ENCODE assay signal across 9 mouse cellular contexts in the genomic region with DNA sequence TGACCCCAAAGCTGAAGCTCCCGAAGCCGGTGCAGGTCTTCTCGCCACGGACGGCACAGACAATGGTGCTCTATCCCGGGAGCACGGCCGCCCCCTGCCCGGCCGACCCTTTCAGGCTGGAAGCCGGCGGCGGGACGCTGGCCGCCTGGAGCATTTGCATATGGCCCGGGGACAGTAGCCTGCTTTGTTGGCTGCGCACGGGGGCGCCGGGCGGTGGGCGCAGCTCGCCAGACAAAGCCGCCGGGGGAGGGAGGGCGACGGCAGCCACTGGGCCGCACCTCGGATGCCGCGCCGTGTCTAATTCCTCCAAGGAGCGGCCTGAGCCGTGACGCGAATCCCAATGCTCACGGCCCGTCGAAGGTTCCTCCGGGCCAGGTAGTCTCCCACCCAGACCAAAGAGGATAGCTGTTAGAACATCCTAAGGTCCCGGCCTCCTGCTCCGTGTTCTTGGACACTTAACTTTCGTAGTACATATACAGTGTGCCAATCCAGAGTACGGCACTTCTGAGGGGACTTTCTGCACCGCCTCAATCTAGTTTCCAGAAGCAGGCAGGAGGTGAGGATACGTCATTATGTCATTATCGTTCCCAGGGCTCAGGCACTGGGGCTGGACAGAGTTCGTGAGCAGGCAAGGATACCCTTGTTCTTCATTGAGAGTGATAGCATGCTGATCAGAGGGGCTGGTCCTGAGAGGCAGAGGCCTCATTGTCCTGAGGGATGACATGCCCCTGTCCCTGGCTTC. TPM values are rescaled to one million over a fixed set of nuclear protein-coding genes. Genes with fewer than 3 reads are reported as not detected.
DNase-seq lines count a peak whose midpoint lies in the region; ATAC-seq and TF ChIP-seq lines count a peak whose summit lies in the region.
"Had no signal": no experiment of that assay in that cellular context is flagged by ENCODE, and none has a peak within 500 bp of the region (broad histone marks: within the 10 kb centered on the region; RNA-seq: fewer than 3 reads in every experiment).

No protein-coding gene starts in this region.

- H3K4me1 ChIP-seq in megakaryocyte, embryonic 14.5 days, result peaks cover 41% of the 10 kb centered on the region
- H3K4me1 ChIP-seq in limb, embryonic 11.5 days (ENCODE audit: control insufficient read depth, insufficient read depth, low read length), result peaks cover 8% of the 10 kb centered on the region; the same call in 1 of the 2 replicates
- no peaks in the 10 kb centered on the region for H3K4me1 ChIP-seq in stomach, postnatal 0 days (replicated peaks; ENCODE audit: control insufficient read depth, insufficient read depth)

- TF ChIP-seq EP300 in stomach, postnatal 0 days (optimal IDR thresholded peaks at IDR 0.05), result no peak

- H3K27ac ChIP-seq in limb, embryonic 11.5 days (replicated peaks; ENCODE audit: low read depth, low read length), result no peak overlapping the region
- no peak overlapping the region for H3K27ac ChIP-seq in stomach, postnatal 0 days (replicated peaks)

- no peaks in the 10 kb centered on the region for H3K9me3 ChIP-seq in megakaryocyte, embryonic 14.5 days
- H3K9me3 ChIP-seq in limb, embryonic 11.5 days (ENCODE audit: control insufficient read depth, low read length), result no peaks in the 10 kb centered on the region
- no peaks in the 10 kb centered on the region for H3K9me3 ChIP-seq in stomach, postnatal 0 days (ENCODE audit: control insufficient read depth, low read length)

- no peak overlapping the region for H3K9ac ChIP-seq in limb, embryonic 11.5 days (ENCODE audit: low read length)
- no peak overlapping the region for H3K9ac ChIP-seq in stomach, postnatal 0 days (ENCODE audit: low read length)

- peak overlapping the region; percentile 53 for H3K4me3 ChIP-seq in megakaryocyte, embryonic 14.5 days (replicated peaks)
- H3K4me3 ChIP-seq in limb, embryonic 11.5 days (ENCODE audit: low read depth, low read length), result peak overlapping the region; percentile 19; the same call in 1 of the 2 replicates
- no peak overlapping the region for H3K4me3 ChIP-seq in stomach, postnatal 0 days (ENCODE audit: low read depth, low read length)

- H3K27me3 ChIP-seq in megakaryocyte, embryonic 14.5 days (replicated peaks), result peaks cover 99% of the 10 kb centered on the region
- peaks cover 72% of the 10 kb centered on the region for H3K27me3 ChIP-seq in limb, embryonic 11.5 days (ENCODE audit: control insufficient read depth, insufficient read depth, low read length)
- H3K27me3 ChIP-seq in stomach, postnatal 0 days (ENCODE audit: control insufficient read depth, insufficient read depth, low read length), result peaks cover 9% of the 10 kb centered on the region; the same call in 1 of the 2 replicates

- ATAC-seq in megakaryocyte, adult 5-6 weeks (ENCODE audit: poor library complexity, severe bottlenecking), result no peak
- no peak for ATAC-seq in limb, embryonic 11.5 days (ENCODE audit: insufficient number of reproducible peaks, low FRiP score, low TSS enrichment, low read depth)
- ATAC-seq in stomach, postnatal 0 days (ENCODE audit: low FRiP score, low TSS enrichment), result no peak
- no peak for ATAC-seq in activated CD4-positive, CD25-positive, alpha-beta regulatory T cell, adult 4 months

- H3K4me2 ChIP-seq in limb, embryonic 11.5 days (ENCODE audit: low read depth, severe bottlenecking), result peak overlapping the region; percentile 37; the same call in 1 of the 2 replicates
- H3K4me2 ChIP-seq in stomach, postnatal 0 days (replicated peaks; ENCODE audit: low read depth), result 0 out of 2 replicates have a peak overlapping the region, but pooled peaks have one; percentile 17

- TF ChIP-seq CTCF in stomach, postnatal 0 days (IDR thresholded peaks at IDR 0.05; ENCODE audit: low read depth), result no peak

- DNase-seq in cerebellum, adult 11 months, result peak; percentile 19
- no peak for DNase-seq in cerebellum, postnatal 36 days
- DNase-seq in limb, embryonic 11.5 days (ENCODE audit: low spot score), result peak; percentile 38
- DNase-seq in stomach, postnatal 0 days (ENCODE audit: low spot score), result no peak
- DNase-seq in kidney, postnatal 14 days, result no peak

- H3K36me3 ChIP-seq in megakaryocyte, embryonic 14.5 days (replicated peaks; ENCODE audit: low read length), result no peaks in the 10 kb centered on the region
- no peaks in the 10 kb centered on the region for H3K36me3 ChIP-seq in limb, embryonic 11.5 days (ENCODE audit: control insufficient read depth, insufficient read depth, low read length)
- H3K36me3 ChIP-seq in stomach, postnatal 0 days (ENCODE audit: control insufficient read depth, insufficient read depth, low read length), result no peaks in the 10 kb centered on the region

- WGBS in limb, embryonic 11.5 days, result 2% methylated on average over 48 of the region's 48 CpGs
- WGBS in stomach, postnatal 0 days, result 4% methylated on average over 48 of the region's 48 CpGs

RNA-seq across cellular contexts. Expression of a gene that starts 13.3 kb away (rescaled TPM):
- polyA plus RNA-seq in megakaryocyte, embryonic 14.5 days (2012; ENCODE audit: insufficient read depth, low replicate concordance), result not detected in 2 replicates
- total RNA-seq in megakaryocyte, adult 5-6 weeks (2015), result not detected in 2 replicates
- not detected in 2 replicates for total RNA-seq in megakaryocyte, adult 5-6 weeks (2017)
- 0.11 and 0.60 TPM in 2 replicates for polyA plus RNA-seq in limb, embryonic 11.5 days (2014; fragmentation: Nextera tagmentation; extraction: Ambion mirVana)
- 19.4 and 27.0 TPM in 2 replicates for polyA plus RNA-seq in stomach, postnatal 0 days (2015; fragmentation: Nextera tagmentation; extraction: Ambion mirVana)
- not detected for polyA plus RNA-seq in activated CD4-positive, CD25-positive, alpha-beta regulatory T cell, adult 4 months (2017; shearing (Covaris generic))
- total RNA-seq: hematopoietic stem cell, adult 5-6 weeks had no signal

RNA-seq across cellular contexts. Expression of a gene that starts 45.8 kb away (rescaled TPM):
- polyA plus RNA-seq in megakaryocyte, embryonic 14.5 days (2012; ENCODE audit: insufficient read depth, low replicate concordance), result not detected in 2 replicates
- not detected in 2 replicates for total RNA-seq in megakaryocyte, adult 5-6 weeks (2015)
- total RNA-seq in megakaryocyte, adult 5-6 weeks (2017), result not detected in 2 replicates
- 0.37 and 0.59 TPM in 2 replicates for polyA plus RNA-seq in limb, embryonic 11.5 days (2014; fragmentation: Nextera tagmentation; extraction: Ambion mirVana)
- polyA plus RNA-seq in stomach, postnatal 0 days (2015; fragmentation: Nextera tagmentation; extraction: Ambion mirVana), result 0.36 and 2.0 TPM in 2 replicates
- polyA plus RNA-seq in activated CD4-positive, CD25-positive, alpha-beta regulatory T cell, adult 4 months (2017; shearing (Covaris generic)), result not detected
- total RNA-seq: hematopoietic stem cell, adult 5-6 weeks had no signal

RNA-seq across cellular contexts. Expression of a gene that starts 55.6 kb away (rescaled TPM):
- 2.0 TPM in 1 of 2 replicates, not detected in the other for polyA plus RNA-seq in megakaryocyte, embryonic 14.5 days (2012; ENCODE audit: insufficient read depth, low replicate concordance)
- 2.8 and 6.6 TPM in 2 replicates for total RNA-seq in megakaryocyte, adult 5-6 weeks (2015)
- total RNA-seq in megakaryocyte, adult 5-6 weeks (2017), result 0.95 and 3.5 TPM in 2 replicates
- 11.9 TPM in 2 replicates for polyA plus RNA-seq in limb, embryonic 11.5 days (2014; fragmentation: Nextera tagmentation; extraction: Ambion mirVana)
- 9.1 and 9.3 TPM in 2 replicates for polyA plus RNA-seq in stomach, postnatal 0 days (2015; fragmentation: Nextera tagmentation; extraction: Ambion mirVana)
- 1 to 10 TPM; 2.7 to 7.4 TPM for polyA plus RNA-seq in activated CD4-positive, CD25-positive, alpha-beta regulatory T cell, adult 4 months (2017; shearing (Covaris generic))

RNA-seq across cellular contexts. Expression of a gene that starts 55.7 kb away (rescaled TPM):
- 7.1 and 29.4 TPM in 2 replicates for polyA plus RNA-seq in megakaryocyte, embryonic 14.5 days (2012; ENCODE audit: insufficient read depth, low replicate concordance)
- total RNA-seq in megakaryocyte, adult 5-6 weeks (2015), result 153 and 179 TPM in 2 replicates
- 90.2 and 91.2 TPM in 2 replicates for total RNA-seq in megakaryocyte, adult 5-6 weeks (2017)
- polyA plus RNA-seq in limb, embryonic 11.5 days (2014; fragmentation: Nextera tagmentation; extraction: Ambion mirVana), result 764 and 785 TPM in 2 replicates
- 230 and 233 TPM in 2 replicates for polyA plus RNA-seq in stomach, postnatal 0 days (2015; fragmentation: Nextera tagmentation; extraction: Ambion mirVana)
- 100 to 1,000 TPM; 180 to 209 TPM for polyA plus RNA-seq in activated CD4-positive, CD25-positive, alpha-beta regulatory T cell, adult 4 months (2017; shearing (Covaris generic))

Comparison
In these comparisons a context has a peak if more than half of its experiments do, and no peak if none do; other contexts are left out.
1. DNase-seq: peak in cerebellum, adult 11 months (single experiment) and limb, embryonic 11.5 days (single experiment); none in cerebellum, postnatal 36 days (0 of 2), stomach, postnatal 0 days (single experiment) and kidney, postnatal 14 days (single experiment).
2. RNA of a gene that starts 13.3 kb away (polyA plus RNA-seq): 19.4 to 27.0 TPM in stomach, postnatal 0 days; 0.11 to 0.60 TPM in limb, embryonic 11.5 days, not detected in megakaryocyte, embryonic 14.5 days and not detected in activated CD4-positive, CD25-positive, alpha-beta regulatory T cell, adult 4 months; every median in the first group is over 10 times any median in the second.